Mouse (Mus musculus) hindbrain, embryonic 16.5 days (tissue): Measurements from ENCODE around the gene Gm12248. TPM values are rescaled to one million over a fixed set of nuclear protein-coding genes. Genes with fewer than 3 reads are reported as not detected.

Source experiments
- ATAC-seq: fragments of 200-750 bp; cut with Nextera tagmentation; 2 replicates; pipeline ENCODE4 v1.8.0; 2017; ENCODE audit warnings: moderate TSS enrichment, moderate library complexity
- H3K27ac ChIP-seq: fragments of 300-500 bp; sonication (generic); 2 replicates; pipeline ENCODE4 v1.5.1; 2014; ENCODE audit warnings: low read depth, mild to moderate bottlenecking, control low read depth, low read length, moderate library complexity
- H3K27me3 ChIP-seq: fragments of 300-500 bp; sonication (generic); replicated peaks from 2 replicates; pipeline ENCODE4 v1.6.1; 2014; ENCODE audit warnings: low read length; ENCODE audit not compliant: control insufficient read depth, insufficient read depth
- H3K36me3 ChIP-seq: fragments of 300-500 bp; sonication (generic); 2 replicates; pipeline ENCODE4 v1.6.1; 2014; ENCODE audit warnings: mild to moderate bottlenecking, low read length, moderate library complexity, mixed read lengths; ENCODE audit not compliant: control insufficient read depth, insufficient read depth
- H3K4me1 ChIP-seq: fragments of 300-500 bp; sonication (generic); 2 replicates; pipeline ENCODE4 v1.6.1; 2014; ENCODE audit warnings: low read depth, low read length; ENCODE audit not compliant: control insufficient read depth, insufficient read depth
- H3K4me2 ChIP-seq: fragments of 300-500 bp; sonication (generic); 2 replicates; pipeline ENCODE4 v1.6.1; 2014; ENCODE audit warnings: mild to moderate bottlenecking, low read length, control low read depth, moderate library complexity
- H3K4me3 ChIP-seq: fragments of 300-500 bp; sonication (generic); 2 replicates; pipeline ENCODE4 v1.5.1; 2014; ENCODE audit warnings: mild to moderate bottlenecking, low read length, control low read depth, moderate library complexity
- H3K9ac ChIP-seq: fragments of 300-500 bp; sonication (generic); 2 replicates; pipeline ENCODE4 v1.6.1; 2014; ENCODE audit warnings: low read depth, mild to moderate bottlenecking, control low read depth, low read length, moderate library complexity
- H3K9me3 ChIP-seq: fragments of 300-500 bp; sonication (generic); 2 replicates; pipeline ENCODE4 v1.6.1; 2014; ENCODE audit warnings: mild to moderate bottlenecking, low read length, moderate library complexity; ENCODE audit not compliant: control insufficient read depth
- WGBS: fragments of 180-500 bp; shearing (Covaris S2); extraction: QIAGEN DNeasy Blood & Tissue Kit; methylation state at CpG from one replicate; pipeline ENCODE4 v1.1.7; 2014; 5-methylcytosine and 5-hydroxymethylcytosine counted together
- polyA plus RNA-seq: library from polyadenylated mRNA; unstranded; fragments of >200 nt; fragmentation: Nextera tagmentation; extraction: Ambion mirVana; gene quantifications from 2 replicates; pipeline ENCODE4 v1.2.1, GENCODE M21; 2015

The Gm12248 gene
- polyA plus RNA-seq, 1 experiment from 2014 or later: 0.13 TPM

DNA sequence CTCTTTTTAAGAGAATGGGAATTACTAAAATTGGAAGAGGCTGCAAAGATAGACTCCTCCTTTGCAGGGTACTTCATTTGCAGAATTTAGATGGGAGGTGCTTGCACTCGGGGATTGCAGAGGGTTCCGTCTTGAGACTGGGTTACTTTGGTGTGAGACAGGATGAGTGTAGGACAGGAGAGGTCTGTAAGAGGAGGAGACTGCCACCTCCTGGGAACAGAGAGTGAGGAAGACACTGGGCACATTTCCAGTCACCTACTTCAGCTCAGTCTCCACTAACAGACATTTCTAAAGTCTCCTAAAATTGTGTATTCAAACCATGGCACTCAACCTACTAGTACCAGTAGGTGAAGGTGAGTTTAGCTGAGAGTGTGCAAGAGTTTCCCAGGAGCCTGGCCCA, 74.6 kb downstream of the Gm12248 start:
- Histone ChIP-seq H3K27me3 (no peaks in the 10 kb centered on the region), H3K4me2 (no peak overlapping the region), H3K36me3 (no peaks in the 10 kb centered on the region), H3K4me3 (no peak overlapping the region), H3K9ac (no peak overlapping the region), H3K9me3 (no peaks in the 10 kb centered on the region), H3K27ac (no peak overlapping the region), H3K4me1 (peaks cover 27% of the 10 kb centered on the region)
- ATAC-seq: no peak
- WGBS: 81% methylated on average over 2 of the region's 2 CpGs

DNA sequence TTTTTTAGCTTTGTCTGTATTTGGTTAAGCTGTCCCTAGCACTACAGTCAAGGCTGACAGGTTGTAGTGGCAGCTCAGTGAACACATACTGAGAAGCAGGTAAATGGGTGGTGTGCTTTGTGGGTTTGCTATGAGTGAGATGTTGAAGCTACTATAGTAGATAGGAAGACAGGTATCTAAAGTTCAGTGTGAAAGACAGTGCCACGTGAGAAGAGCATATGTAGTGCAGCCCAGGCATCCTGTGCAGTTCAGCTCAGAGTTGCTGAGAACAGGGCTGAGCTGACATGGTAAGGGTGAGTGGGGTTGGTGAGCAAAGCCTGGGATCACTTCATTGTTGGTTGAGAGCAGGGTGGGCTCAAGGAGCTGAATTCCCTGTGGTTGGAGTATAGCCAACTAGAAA, 75.5 kb downstream of the Gm12248 start:
- no peak for ATAC-seq
- H3K4me1 ChIP-seq: peaks cover 27% of the 10 kb centered on the region

DNA sequence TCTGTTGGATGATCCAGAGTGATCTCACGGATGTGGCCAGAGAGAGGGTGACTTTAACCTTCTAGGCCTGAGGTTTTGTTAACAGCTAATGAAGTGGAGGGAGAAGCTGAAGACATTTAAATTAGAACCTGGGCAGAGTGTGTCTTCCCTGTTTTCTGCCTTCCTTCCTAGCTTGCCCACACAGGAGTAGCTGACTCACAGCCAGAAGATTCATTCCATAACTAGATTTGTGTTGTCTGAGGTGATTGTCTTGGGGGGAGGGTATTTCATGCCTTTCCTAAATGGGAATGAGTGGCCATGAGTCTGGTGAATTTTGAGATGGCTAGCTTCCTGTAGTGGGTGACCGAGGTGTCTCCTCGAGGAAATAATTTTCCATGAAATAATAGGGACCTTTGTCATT, 76.6 kb downstream of the Gm12248 start:
- peaks cover 28% of the 10 kb centered on the region for H3K4me1 ChIP-seq
- no peaks in the 10 kb centered on the region for H3K9me3 ChIP-seq
- no peaks in the 10 kb centered on the region for H3K36me3 ChIP-seq
- no peak for ATAC-seq
- no peak overlapping the region for H3K27ac ChIP-seq
- H3K9ac ChIP-seq: no peak overlapping the region
- WGBS: 70% methylated on average over 3 of the region's 3 CpGs
- no peaks in the 10 kb centered on the region for H3K27me3 ChIP-seq
- no peak overlapping the region for H3K4me2 ChIP-seq
- H3K4me3 ChIP-seq: no peak overlapping the region

More for the DNA sequence above, 75.5 kb downstream of the Gm12248 start:
- no peaks in the 10 kb centered on the region for H3K27me3 ChIP-seq
- H3K36me3 ChIP-seq: no peaks in the 10 kb centered on the region
- H3K9me3 ChIP-seq: no peaks in the 10 kb centered on the region
- H3K27ac ChIP-seq: no peak overlapping the region
- H3K4me3 ChIP-seq: no peak overlapping the region
- H3K4me2 ChIP-seq: no peak overlapping the region
- no peak overlapping the region for H3K9ac ChIP-seq
- 89% methylated on average over 1 of the region's 1 CpGs for WGBS

DNA sequence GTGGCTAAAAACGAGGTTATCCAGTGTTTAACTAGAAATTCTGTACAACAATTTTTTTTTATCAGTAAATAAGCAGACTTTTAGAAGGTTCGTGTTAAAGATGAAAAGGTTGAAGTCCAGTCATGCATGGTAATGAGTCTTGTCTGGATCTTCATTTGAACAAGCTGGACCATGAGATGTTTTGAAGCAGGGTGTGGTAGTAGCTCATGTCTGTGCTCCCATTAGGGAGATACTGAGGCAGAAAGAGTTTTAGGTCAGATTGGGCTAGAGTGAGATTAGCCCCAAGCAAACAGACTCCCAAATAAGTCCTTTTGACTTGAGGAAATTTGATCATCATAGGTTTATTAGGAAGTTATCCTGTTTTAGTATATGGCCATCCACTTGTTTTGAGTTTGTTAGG, 77.6 kb downstream of the Gm12248 start:
- peaks cover 30% of the 10 kb centered on the region for H3K4me1 ChIP-seq
- 77% methylated on average over 2 of the region's 2 CpGs for WGBS
- ATAC-seq: no peak

DNA sequence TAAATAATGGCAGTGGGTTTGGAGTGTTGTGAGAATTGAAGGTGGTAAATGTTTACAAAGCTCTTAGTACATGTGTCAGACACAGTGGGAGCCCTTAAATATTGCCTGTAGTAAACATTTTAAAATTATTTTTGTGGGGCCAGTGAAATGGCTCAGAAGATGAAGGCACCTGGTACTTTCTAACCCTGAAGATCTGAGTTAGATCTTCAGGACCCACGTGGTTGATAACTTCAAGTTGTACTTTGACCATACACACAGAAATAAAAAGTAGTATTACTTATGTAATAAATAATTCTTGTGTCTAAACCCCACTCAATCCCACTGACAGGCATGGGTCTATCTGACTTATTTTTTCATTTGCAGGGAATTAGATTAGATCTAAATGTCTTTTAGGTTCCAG, 78.3 kb downstream of the Gm12248 start:
- 90% methylated on average over 1 of the region's 1 CpGs for WGBS
- H3K9ac ChIP-seq: no peak overlapping the region
- no peak overlapping the region for H3K4me2 ChIP-seq
- no peaks in the 10 kb centered on the region for H3K36me3 ChIP-seq
- H3K27me3 ChIP-seq: no peaks in the 10 kb centered on the region
- no peaks in the 10 kb centered on the region for H3K9me3 ChIP-seq
- no peak for ATAC-seq
- H3K4me1 ChIP-seq: peaks cover 32% of the 10 kb centered on the region
- no peak overlapping the region for H3K4me3 ChIP-seq
- no peak overlapping the region for H3K27ac ChIP-seq

More for the DNA sequence above, 77.6 kb downstream of the Gm12248 start:
- Histone ChIP-seq H3K27ac (no peak overlapping the region), H3K4me2 (no peak overlapping the region), H3K9ac (no peak overlapping the region), H3K27me3 (no peaks in the 10 kb centered on the region), H3K4me3 (no peak overlapping the region), H3K9me3 (no peaks in the 10 kb centered on the region), H3K36me3 (no peaks in the 10 kb centered on the region)

Other genes starting within 250 kb of the Gm12248 start
- 17.3 and 18.0 TPM in 2 replicates for gene Larp1, start 84.1 kb downstream of the Gm12248 start, polyA plus RNA-seq
- 96.1 and 103 TPM in 2 replicates for gene Cnot8, start 11.0 kb upstream of the Gm12248 start, polyA plus RNA-seq
- 12.5 and 13.4 TPM in 2 replicates for gene Gemin5, start 75.4 kb upstream of the Gm12248 start, polyA plus RNA-seq
- gene Mrpl22, start 78.5 kb upstream of the Gm12248 start, polyA plus RNA-seq: 90.2 and 92.1 TPM in 2 replicates
- gene Igtp, start 106.4 kb upstream of the Gm12248 start, polyA plus RNA-seq: 2.3 and 2.4 TPM in 2 replicates
- 1.5 and 1.7 TPM in 2 replicates for gene Irgm2, start 106.5 kb upstream of the Gm12248 start, polyA plus RNA-seq
- 0.11 TPM in 1 of 2 replicates, not detected in the other for gene 4930438A08Rik, start 181.7 kb upstream of the Gm12248 start, polyA plus RNA-seq
- gene Zfp692, start 213.9 kb upstream of the Gm12248 start, polyA plus RNA-seq: 29.2 and 30.1 TPM in 2 replicates
- 38.2 and 38.6 TPM in 2 replicates for gene Zfp672, start 237.2 kb upstream of the Gm12248 start, polyA plus RNA-seq
- gene Sh3bp5l, start 237.6 kb upstream of the Gm12248 start, polyA plus RNA-seq: 48.0 and 50.6 TPM in 2 replicates